Mouse (Mus musculus) gastrocnemius, postnatal 10 days (tissue): ENCODE measurements at regions not wholly inside any gene's neighbourhood (a gene's known extent, or its start where the extent isn't known, plus 50 kb on each side); places are given as distances from the start of the nearest gene placed in this dataset.
"Not testable (repeated sequence)": the region's sequence is repeated elsewhere in the genome, so short reads cannot be mapped to it uniquely, and the experiment has no call there.

ENCODE experiments used
- DNase-seq: peaks from one replicate; pipeline ENCODE4 v3.0.0; 2021; ENCODE audit warnings: mixed read lengths

DNA sequence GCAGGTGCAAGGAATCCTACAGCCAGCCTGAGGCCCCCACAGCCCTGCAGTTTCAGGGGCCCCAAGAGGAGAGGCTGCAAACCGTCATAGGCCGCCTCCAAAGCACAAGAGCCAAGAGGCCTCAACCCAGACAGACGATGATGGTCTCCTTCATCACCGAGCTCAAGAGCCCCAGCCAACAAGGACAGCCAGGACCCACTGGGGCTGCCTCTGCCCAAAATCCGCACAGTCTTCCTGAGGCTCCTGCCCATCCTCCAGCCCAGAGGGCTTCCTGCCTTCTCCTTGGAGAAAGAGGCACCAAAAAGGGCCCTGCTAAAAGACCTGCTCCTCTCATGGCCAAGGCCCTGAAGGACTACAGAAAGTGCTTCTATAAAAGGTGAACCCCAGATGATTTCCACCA lies 112.3 kb downstream of the Nus1 start:
- not testable (repeated sequence) for DNase-seq

DNA sequence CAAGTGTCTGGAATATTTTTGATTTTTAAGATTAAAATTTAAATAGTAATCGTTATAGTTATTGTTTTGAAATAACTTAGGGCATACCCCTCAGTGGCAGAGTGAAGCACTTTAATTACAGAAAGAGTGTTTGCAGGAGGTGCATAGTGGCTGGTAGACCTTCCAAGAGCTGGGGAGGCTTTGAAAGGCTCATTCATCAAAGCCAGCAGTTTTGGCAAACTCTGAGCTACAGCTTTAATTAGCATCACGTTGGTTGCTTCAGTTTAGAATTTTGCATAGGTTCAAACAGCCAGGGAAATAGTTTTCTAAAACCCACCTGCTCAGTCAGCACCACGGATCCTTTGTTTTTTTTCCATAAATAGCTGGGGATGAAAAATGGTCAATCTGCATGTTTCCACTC lies 113.5 kb downstream of the Nus1 start:
- DNase-seq = no peak

GRCm38 (mm10) chr10:52533278-52533892 lies 116.0 kb downstream of the Nus1 start:
- DNase-seq = no peak

DNA sequence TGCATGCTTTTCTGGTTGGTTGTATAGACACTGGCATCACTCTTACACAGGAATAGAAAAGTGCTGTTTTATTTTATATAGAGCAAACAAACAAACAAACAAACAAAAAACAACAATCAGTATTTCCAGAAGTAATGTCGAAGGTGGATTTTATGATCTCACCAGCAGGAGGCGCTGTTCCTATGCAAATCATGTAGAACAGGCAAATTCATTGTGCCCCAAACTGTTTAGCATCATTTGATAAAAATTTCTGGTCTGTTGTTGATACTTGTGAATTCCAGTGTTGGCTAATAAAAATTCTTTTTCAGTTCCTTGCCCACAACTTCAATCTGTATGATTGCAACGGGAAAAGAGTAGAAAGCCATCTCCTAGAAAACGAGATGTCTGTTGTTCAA lies 116.5 kb downstream of the Nus1 start:
- DNase-seq = peak; percentile 32

DNA sequence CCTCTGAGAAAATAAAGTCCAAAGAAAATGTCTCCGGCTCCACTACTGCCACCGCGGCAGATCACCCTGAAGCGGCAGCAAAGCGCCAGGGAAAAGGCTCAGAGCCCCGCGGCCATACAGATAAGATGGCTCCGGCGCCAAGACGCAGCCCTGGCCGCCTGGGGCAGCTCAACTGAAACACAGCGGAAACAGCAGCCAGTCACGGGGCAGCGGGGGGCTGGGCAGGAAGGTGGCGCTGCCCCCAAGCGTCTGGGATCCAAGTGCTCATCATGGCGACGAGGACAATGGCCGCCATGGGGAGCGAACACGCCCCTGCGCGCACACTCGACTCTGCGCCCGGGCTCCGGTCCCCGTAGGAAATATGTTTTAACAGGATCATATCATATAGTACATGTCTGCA lies 128.2 kb downstream of the Nus1 start:
- no peak for DNase-seq

DNA sequence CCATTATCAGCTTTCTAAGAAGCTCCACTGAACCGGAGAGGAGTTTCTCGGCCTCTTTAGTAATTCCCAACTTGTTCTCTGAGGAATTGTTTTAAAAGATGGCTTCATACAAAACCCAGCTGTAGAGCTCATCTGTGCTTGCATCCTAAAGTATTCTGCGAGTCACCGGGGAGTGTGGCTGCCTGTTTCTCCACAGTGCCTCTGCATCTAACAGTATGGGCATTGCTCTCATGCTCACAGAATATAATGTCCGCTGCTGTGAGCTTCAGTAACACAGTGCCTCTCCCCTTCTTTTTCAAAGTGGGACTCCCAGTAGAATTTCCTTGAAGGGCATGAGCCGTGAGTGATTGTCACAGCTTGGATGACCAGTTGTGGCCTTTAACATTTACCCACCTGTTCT lies 113.0 kb upstream of the Slc35f1 start:
- no peak for DNase-seq

GRCm38 (mm10) chr10:52577795-52578194 lies 112.5 kb upstream of the Slc35f1 start:
- DNase-seq = no peak

DNA sequence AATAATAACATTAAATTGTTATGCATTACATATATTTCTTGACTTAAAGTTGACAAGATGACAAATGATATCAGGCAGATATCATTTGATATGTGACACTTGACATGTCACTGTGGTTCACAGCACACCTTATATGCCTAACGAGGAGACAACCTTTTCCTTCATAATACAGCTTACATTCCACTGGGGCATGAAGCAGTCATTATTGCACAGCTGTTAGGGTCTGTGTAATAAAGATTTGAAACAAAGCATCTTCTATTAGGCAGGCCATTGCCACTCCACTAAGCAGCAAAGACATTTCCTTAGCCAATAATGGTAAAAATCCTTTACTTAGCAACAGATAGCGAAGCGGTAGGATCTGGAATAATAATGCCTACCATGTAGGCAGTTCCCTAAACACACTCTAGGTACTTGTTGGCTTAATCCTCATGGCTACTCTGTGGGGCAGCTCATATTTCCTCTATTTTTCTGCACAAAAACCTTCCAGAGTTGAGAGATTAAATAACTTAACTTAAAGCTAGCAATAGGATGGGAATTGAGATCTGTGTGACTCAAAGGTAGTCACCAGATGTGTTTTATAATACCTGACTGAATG lies 112.0 kb upstream of the Slc35f1 start:
- no peak for DNase-seq

GRCm38 (mm10) chr10:52593780-52594179 lies 96.6 kb upstream of the Slc35f1 start:
- no peak for DNase-seq
